Mouse (Mus musculus): ENCODE measurements around the gene Olfr1382. TPM values are rescaled to one million over a fixed set of nuclear protein-coding genes. Genes with fewer than 3 reads are reported as not detected.
"Not testable (repeated sequence)": the region's sequence is repeated elsewhere in the genome, so short reads cannot be mapped to it uniquely, and the experiment has no call there.

Gene Olfr1382
- polyA plus RNA-seq, 1 experiment from 2014 or later: not detected

- not testable (repeated sequence) for H3K27ac ChIP-seq (ENCODE audit: low read depth, low read length); ATAC-seq (ENCODE audit: insufficient read depth, low FRiP score, low TSS enrichment); H3K4me3 ChIP-seq (ENCODE audit: low read depth, low read length); H3K36me3 ChIP-seq (ENCODE audit: control insufficient read depth, insufficient read depth, low read length); H3K4me2 ChIP-seq (ENCODE audit: low read depth); H3K9ac ChIP-seq (ENCODE audit: low read length); H3K9me3 ChIP-seq (ENCODE audit: control insufficient read depth, low read length); H3K27me3 ChIP-seq (ENCODE audit: control insufficient read depth, insufficient read depth, low read length); DNase-seq (ENCODE audit: low spot score); H3K4me1 ChIP-seq (ENCODE audit: control insufficient read depth, insufficient read depth, low read length)
- 63% methylated on average over 5 of the region's 5 CpGs for WGBS
Measured at GRCm38 (mm10) chr11:49556578-49556977, 28.5 kb downstream of the Olfr1382 start, which contains the start of gene Olfr1380. TSS of gene Olfr1380 (plus strand) at chr11:49556878.

GRCm38 (mm10) chr11:49575054-49575453 is 47.0 kb downstream of the Olfr1382 start:
- H3K27me3 ChIP-seq (ENCODE audit: control insufficient read depth, insufficient read depth, low read length); DNase-seq (ENCODE audit: low spot score); H3K4me3 ChIP-seq (ENCODE audit: low read depth, low read length); H3K27ac ChIP-seq (ENCODE audit: low read depth, low read length); H3K36me3 ChIP-seq (ENCODE audit: control insufficient read depth, insufficient read depth, low read length); H3K9ac ChIP-seq (ENCODE audit: low read length); H3K4me2 ChIP-seq (ENCODE audit: low read depth); H3K4me1 ChIP-seq (ENCODE audit: control insufficient read depth, insufficient read depth, low read length); H3K9me3 ChIP-seq (ENCODE audit: control insufficient read depth, low read length); ATAC-seq (ENCODE audit: insufficient read depth, low FRiP score, low TSS enrichment): not testable (repeated sequence)
- WGBS: 35% methylated on average over 2 of the region's 2 CpGs

DNA sequence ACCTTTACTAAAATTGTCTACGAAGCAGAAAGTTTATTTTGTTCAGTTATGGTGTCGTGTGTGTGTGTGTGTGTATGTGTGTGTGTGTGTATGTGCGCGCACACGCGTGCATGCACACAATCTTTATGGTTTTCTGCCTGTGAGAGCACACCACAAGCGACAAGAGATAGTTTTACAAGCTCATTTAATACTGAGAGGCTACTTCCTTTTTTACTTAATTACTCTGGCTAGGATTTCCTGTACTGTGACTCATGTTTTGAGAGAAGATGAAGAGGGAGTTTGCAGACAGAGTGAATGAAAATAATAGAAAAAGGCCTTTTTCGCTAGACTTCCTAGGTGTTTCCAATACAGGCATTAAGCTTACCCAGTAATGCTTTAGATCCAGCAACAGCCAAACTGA is 52.4 kb downstream of the Olfr1382 start:
- ATAC-seq (ENCODE audit: insufficient read depth, low FRiP score, low TSS enrichment): not testable (repeated sequence)

More for the DNA sequence above, 52.4 kb downstream of the Olfr1382 start:
- DNase-seq (ENCODE audit: low spot score); H3K4me1 ChIP-seq (ENCODE audit: control insufficient read depth, insufficient read depth, low read length); H3K9me3 ChIP-seq (ENCODE audit: control insufficient read depth, low read length); H3K27ac ChIP-seq (ENCODE audit: low read depth, low read length); H3K4me3 ChIP-seq (ENCODE audit: low read depth, low read length); H3K27me3 ChIP-seq (ENCODE audit: control insufficient read depth, insufficient read depth, low read length); H3K36me3 ChIP-seq (ENCODE audit: control insufficient read depth, insufficient read depth, low read length); H3K4me2 ChIP-seq (ENCODE audit: low read depth); H3K9ac ChIP-seq (ENCODE audit: low read length): not testable (repeated sequence)
- WGBS: 86% methylated on average over 8 of the region's 8 CpGs

Other genes with a start within 250 kb of the Olfr1382 start
- gene Olfr1393, start 249.9 kb upstream of the Olfr1382 start, polyA plus RNA-seq (2014; fragmentation: Nextera tagmentation; extraction: Ambion mirVana): 0.08 and 0.12 TPM in 2 replicates
- not detected in 2 replicates for gene Olfr1392, start 243.0 kb upstream of the Olfr1382 start, polyA plus RNA-seq (2014; fragmentation: Nextera tagmentation; extraction: Ambion mirVana)
- not detected in 2 replicates for gene Olfr10, start 223.5 kb upstream of the Olfr1382 start, polyA plus RNA-seq (2014; fragmentation: Nextera tagmentation; extraction: Ambion mirVana)
- not detected in 2 replicates for gene Olfr1391, start 205.5 kb upstream of the Olfr1382 start, polyA plus RNA-seq (2014; fragmentation: Nextera tagmentation; extraction: Ambion mirVana)
- gene Olfr1390, start 193.1 kb upstream of the Olfr1382 start, polyA plus RNA-seq (2014; fragmentation: Nextera tagmentation; extraction: Ambion mirVana): not detected in 2 replicates
- not detected in 2 replicates for gene Olfr1389, start 105.2 kb upstream of the Olfr1382 start, polyA plus RNA-seq (2014; fragmentation: Nextera tagmentation; extraction: Ambion mirVana)
- gene Olfr1388, start 91.6 kb upstream of the Olfr1382 start, polyA plus RNA-seq (2014; fragmentation: Nextera tagmentation; extraction: Ambion mirVana): 0.08 TPM in 1 of 2 replicates, not detected in the other
- gene Olfr1387, start 72.9 kb upstream of the Olfr1382 start, polyA plus RNA-seq (2014; fragmentation: Nextera tagmentation; extraction: Ambion mirVana): not detected in 2 replicates
- not detected in 2 replicates for gene Olfr1386, start 63.2 kb upstream of the Olfr1382 start, polyA plus RNA-seq (2014; fragmentation: Nextera tagmentation; extraction: Ambion mirVana)
- not detected in 2 replicates for gene Olfr1385, start 39.2 kb upstream of the Olfr1382 start, polyA plus RNA-seq (2014; fragmentation: Nextera tagmentation; extraction: Ambion mirVana)
- gene Olfr1384, start 21.5 kb upstream of the Olfr1382 start, polyA plus RNA-seq (2014; fragmentation: Nextera tagmentation; extraction: Ambion mirVana): not detected in 2 replicates
- gene Olfr1383, start 8.6 kb upstream of the Olfr1382 start, polyA plus RNA-seq (2014; fragmentation: Nextera tagmentation; extraction: Ambion mirVana): not detected in 2 replicates
- gene Olfr1381, start 15.2 kb downstream of the Olfr1382 start, polyA plus RNA-seq (2014; fragmentation: Nextera tagmentation; extraction: Ambion mirVana): not detected in 2 replicates
- gene Olfr1380, start 28.6 kb downstream of the Olfr1382 start, polyA plus RNA-seq (2014; fragmentation: Nextera tagmentation; extraction: Ambion mirVana): not detected in 2 replicates
- 4.9 TPM in 2 replicates for gene Flt4, start 81.0 kb downstream of the Olfr1382 start, polyA plus RNA-seq (2014; fragmentation: Nextera tagmentation; extraction: Ambion mirVana)
- not detected in 2 replicates for gene Scgb3a1, start 135.4 kb downstream of the Olfr1382 start, polyA plus RNA-seq (2014; fragmentation: Nextera tagmentation; extraction: Ambion mirVana)
- gene Cnot6, start 184.5 kb downstream of the Olfr1382 start, polyA plus RNA-seq (2014; fragmentation: Nextera tagmentation; extraction: Ambion mirVana): 53.9 and 60.2 TPM in 2 replicates

All from neural tube, embryonic 11.5 days (tissue).